Comparison of ENCODE assay signal across 8 mouse cellular contexts in the genomic region with DNA sequence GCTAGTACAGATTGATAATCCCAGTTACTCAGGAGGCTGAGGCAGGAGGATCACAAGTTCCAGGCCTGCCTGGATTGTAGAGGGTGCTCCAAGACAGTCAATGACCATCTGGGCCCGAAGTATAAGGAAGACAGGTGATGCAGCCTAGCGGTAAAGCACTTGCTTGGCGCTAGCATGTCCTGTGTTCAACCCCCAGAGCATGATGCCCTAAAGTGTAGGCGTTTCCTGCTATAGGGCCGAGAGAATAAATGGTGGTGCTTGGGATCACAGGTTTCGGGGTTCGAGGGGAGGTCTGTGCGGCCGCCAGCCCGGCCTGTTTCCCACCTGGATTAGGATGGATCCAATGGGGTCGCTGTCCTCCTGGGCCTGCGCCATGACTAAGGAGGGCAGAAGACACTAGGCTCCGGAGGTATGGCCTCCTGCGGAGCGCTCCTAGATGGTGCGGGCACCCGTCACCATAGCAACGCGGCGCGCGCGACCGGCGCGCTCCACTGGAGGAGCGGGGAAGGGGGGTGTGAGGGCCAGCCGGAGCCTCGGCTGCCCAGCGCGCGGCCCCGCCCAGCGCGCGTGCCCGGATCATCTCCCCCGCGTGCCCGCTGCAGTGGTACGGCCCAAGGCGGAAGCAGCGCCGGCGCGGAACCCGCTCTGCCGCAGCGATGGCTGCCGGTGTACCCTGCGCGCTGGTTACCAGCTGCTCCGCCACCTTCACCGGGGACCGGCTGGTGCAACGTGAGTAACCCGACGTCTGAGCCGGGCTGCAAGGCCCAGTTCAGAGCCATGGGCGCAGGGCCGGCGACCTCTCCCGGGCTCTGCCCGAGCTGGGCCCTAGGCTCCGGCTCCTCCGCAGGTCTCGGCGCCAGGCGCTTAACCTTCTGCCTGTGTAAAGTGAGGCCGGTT. TPM values are rescaled to one million over a fixed set of nuclear protein-coding genes. Genes with fewer than 3 reads are reported as not detected.
A peak's percentile ranks its signal among the peaks of the same experiment; 100 is the strongest.
DNase-seq lines count a peak whose midpoint lies in the region; ATAC-seq and TF ChIP-seq lines count a peak whose summit lies in the region.

A gene (minus strand): TSS at position 451 of the 897 bp plus-strand sequence.
A gene (plus strand): TSS at position 618 of the 897 bp plus-strand sequence.

- H3K4me3 ChIP-seq in C2C12 (ENCODE audit: insufficient read depth, poor library complexity, severe bottlenecking), result peak within 1 kb of the TSS; percentile 71
- H3K4me3 ChIP-seq in embryonic fibroblast, embryonic 13.5 days (ENCODE audit: insufficient read depth, low read length), result peak within 1 kb of the TSS; percentile 92
- H3K4me3 ChIP-seq in heart, embryonic 10.5 days, result peak within 1 kb of the TSS; percentile 95
- peak within 1 kb of the TSS; percentile 96 for H3K4me3 ChIP-seq in kidney, embryonic 14.5 days (ENCODE audit: low read length)
- H3K4me3 ChIP-seq in limb, embryonic 15.5 days, result peak within 1 kb of the TSS; percentile 82
- peak within 1 kb of the TSS; percentile 86 for H3K4me3 ChIP-seq in midbrain, postnatal 0 days (ENCODE audit: low read depth, low read length)

- peak within 1 kb of the TSS; percentile 59 for H3K4me2 ChIP-seq in kidney, embryonic 14.5 days (replicated peaks; ENCODE audit: low read depth, low read length)
- peak within 1 kb of the TSS; percentile 70 for H3K4me2 ChIP-seq in limb, embryonic 15.5 days
- H3K4me2 ChIP-seq in midbrain, postnatal 0 days (ENCODE audit: low read depth, low read length, poor library complexity, severe bottlenecking), result peak within 1 kb of the TSS; percentile 69

- H3K9me3 ChIP-seq in heart, embryonic 10.5 days, result no peaks in the 10 kb centered on the region
- H3K9me3 ChIP-seq in kidney, embryonic 14.5 days (ENCODE audit: control insufficient read depth, low read length), result no peaks in the 10 kb centered on the region
- H3K9me3 ChIP-seq in limb, embryonic 15.5 days, result no peaks in the 10 kb centered on the region
- H3K9me3 ChIP-seq in midbrain, postnatal 0 days (ENCODE audit: low read length), result no peaks in the 10 kb centered on the region

- no peaks in the 10 kb centered on the region for H3K36me3 ChIP-seq in C2C12 (ENCODE audit: control insufficient read depth, insufficient read depth)
- H3K36me3 ChIP-seq in heart, embryonic 10.5 days, result no peaks in the 10 kb centered on the region
- no peaks in the 10 kb centered on the region for H3K36me3 ChIP-seq in kidney, embryonic 14.5 days (ENCODE audit: control insufficient read depth, insufficient read depth, low read length)
- H3K36me3 ChIP-seq in limb, embryonic 15.5 days, result no peaks in the 10 kb centered on the region
- no peaks in the 10 kb centered on the region for H3K36me3 ChIP-seq in midbrain, postnatal 0 days (ENCODE audit: insufficient read depth, low read length)

- H3K79me3 ChIP-seq in C2C12 (ENCODE audit: low read depth), result peaks cover 34% of the 10 kb centered on the region

- peak within 1 kb of the TSS; percentile 75 for H3ac ChIP-seq in C2C12 (ENCODE audit: control insufficient read depth, insufficient read length, low read depth)

- H3K79me2 ChIP-seq in C2C12 (ENCODE audit: control insufficient read depth, insufficient read depth), result peaks cover 48% of the 10 kb centered on the region

- no peaks in the 10 kb centered on the region for H3K27me3 ChIP-seq in C2C12 (ENCODE audit: control insufficient read depth, insufficient read depth, insufficient read length)
- no peaks in the 10 kb centered on the region for H3K27me3 ChIP-seq in heart, embryonic 10.5 days (ENCODE audit: insufficient read depth, poor library complexity, severe bottlenecking)
- H3K27me3 ChIP-seq in kidney, embryonic 14.5 days (ENCODE audit: control insufficient read depth, insufficient read depth, low read length), result no peaks in the 10 kb centered on the region
- no peaks in the 10 kb centered on the region for H3K27me3 ChIP-seq in limb, embryonic 15.5 days
- H3K27me3 ChIP-seq in midbrain, postnatal 0 days (ENCODE audit: insufficient read depth, low read length), result no peaks in the 10 kb centered on the region

- no peak for TF ChIP-seq CTCF in C2C12 (IDR thresholded peaks at IDR 0.05; ENCODE audit: control insufficient read depth, insufficient read depth, insufficient read length)
- no peak for TF ChIP-seq CTCF in embryonic fibroblast, embryonic 13.5 days (IDR thresholded peaks at IDR 0.05; ENCODE audit: borderline replicate concordance, insufficient read depth, low read length)
- peak; percentile 44 for TF ChIP-seq CTCF in midbrain, postnatal 0 days (IDR thresholded peaks at IDR 0.05)

- whole genome bisulfite sequencing in heart, embryonic 10.5 days, result 2% methylated on average over 70 of the region's 70 CpGs
- 2% methylated on average over 63 of the region's 70 CpGs for WGBS in kidney, embryonic 14.5 days
- 2% methylated on average over 65 of the region's 70 CpGs for WGBS in limb, embryonic 15.5 days
- WGBS in midbrain, postnatal 0 days, result 2% methylated on average over 47 of the region's 70 CpGs

- peak; percentile 91 for TF ChIP-seq POLR2A in embryonic fibroblast, embryonic 13.5 days (IDR thresholded peaks at IDR 0.05; ENCODE audit: low read depth, low read length)

- H3K4me1 ChIP-seq in embryonic fibroblast, embryonic 13.5 days (ENCODE audit: control insufficient read depth, insufficient read depth, low read length), result peaks cover 8% of the 10 kb centered on the region; the same call in 1 of the 2 replicates
- peaks cover 31% of the 10 kb centered on the region for H3K4me1 ChIP-seq in heart, embryonic 10.5 days
- peaks cover 15% of the 10 kb centered on the region for H3K4me1 ChIP-seq in kidney, embryonic 14.5 days (ENCODE audit: control insufficient read depth, insufficient read depth, low read length)
- H3K4me1 ChIP-seq in limb, embryonic 15.5 days, result peaks cover 22% of the 10 kb centered on the region
- H3K4me1 ChIP-seq in midbrain, postnatal 0 days (ENCODE audit: insufficient read depth, low read length), result peaks cover 13% of the 10 kb centered on the region

- peak within 1 kb of the TSS; percentile 83 for H3K9ac ChIP-seq in kidney, embryonic 14.5 days (ENCODE audit: low read depth, low read length)
- H3K9ac ChIP-seq in limb, embryonic 15.5 days, result peak within 1 kb of the TSS; percentile 77
- peak within 1 kb of the TSS; percentile 86 for H3K9ac ChIP-seq in midbrain, postnatal 0 days (replicated peaks; ENCODE audit: low read length, poor library complexity, severe bottlenecking)

- peak; percentile 98 for DNase-seq in brain, adult 2 months (ENCODE audit: low read depth, low spot score)
- DNase-seq in heart, embryonic 10.5 days (ENCODE audit: low spot score), result peak; percentile 94
- peak; percentile 97 for DNase-seq in midbrain, postnatal 0 days (ENCODE audit: low spot score)
- DNase-seq in spleen, postnatal 10 days (ENCODE audit: low spot score in 2 of 2), result peak; percentile 98

- peak; percentile 100 for ATAC-seq in kidney, embryonic 14.5 days (ENCODE audit: low FRiP score, low TSS enrichment)
- ATAC-seq in limb, embryonic 15.5 days (ENCODE audit: insufficient number of reproducible peaks, low FRiP score, low TSS enrichment, low read depth), result peak; percentile 94
- ATAC-seq in midbrain, postnatal 0 days (ENCODE audit: low FRiP score), result peak; percentile 98

- no peak within 1 kb of the TSS for H3K27ac ChIP-seq in embryonic fibroblast, embryonic 13.5 days (ENCODE audit: insufficient read depth, low read length)
- H3K27ac ChIP-seq in heart, embryonic 10.5 days, result peak within 1 kb of the TSS; percentile 91
- H3K27ac ChIP-seq in kidney, embryonic 14.5 days (ENCODE audit: low read depth, low read length), result no peak within 1 kb of the TSS
- no peak within 1 kb of the TSS for H3K27ac ChIP-seq in limb, embryonic 15.5 days
- peak within 1 kb of the TSS; percentile 72 for H3K27ac ChIP-seq in midbrain, postnatal 0 days (ENCODE audit: low read depth, low read length)

TF ChIP-seq in C2C12, 6 proteins besides CTCF, POLR2A, EP300 and RAD21:
- peak; percentile 46 for TF ChIP-seq MAX (IDR thresholded peaks at IDR 0.05)
- no peak for TF ChIP-seq MYOD1 (IDR thresholded peaks at IDR 0.05; ENCODE audit: control insufficient read depth, insufficient read length, low read depth)
- TF ChIP-seq CEBPB (IDR thresholded peaks at IDR 0.05; ENCODE audit: low read depth), result no peak
- no peak for TF ChIP-seq FOSL1 (IDR thresholded peaks at IDR 0.05; ENCODE audit: insufficient read depth, low read length, poor library complexity, severe bottlenecking)
- no peak for TF ChIP-seq MYOG (IDR thresholded peaks at IDR 0.05; ENCODE audit: control insufficient read depth, extremely low read depth, insufficient read length)
- TF ChIP-seq USF1 (IDR thresholded peaks at IDR 0.05; ENCODE audit: low read depth), result no peak

RNA-seq across cellular contexts. Expression of the first gene that starts in this region (rescaled TPM):
- not detected for polyA plus RNA-seq in C2C12 (2012; fragmentation: generic; extraction: Trizol)
- polyA plus RNA-seq in embryonic fibroblast, embryonic 13.5 days (2011; ENCODE audit: insufficient read length, low read depth, missing spikeins), result not detected in 2 replicates
- polyA plus RNA-seq in heart, embryonic 10.5 days (2016; fragmentation: Nextera tagmentation; extraction: Ambion mirVana), result 0.11 TPM in 1 of 2 replicates, not detected in the other
- 0.09 TPM in 1 of 2 replicates, not detected in the other for polyA plus RNA-seq in kidney, embryonic 14.5 days (2014; fragmentation: Nextera tagmentation; extraction: Ambion mirVana)
- polyA plus RNA-seq in limb, embryonic 15.5 days (2015; fragmentation: Nextera tagmentation; extraction: Ambion mirVana), result 0.06 and 0.13 TPM in 2 replicates
- 0.14 TPM in 1 of 2 replicates, not detected in the other for total RNA-seq in midbrain, postnatal 0 days (2014; rRNA removed)
- polyA plus RNA-seq in midbrain, postnatal 0 days (2015; fragmentation: Nextera tagmentation; extraction: Ambion mirVana), result 0.12 and 0.20 TPM in 2 replicates

RNA-seq across cellular contexts. Expression of the second gene that starts in this region (rescaled TPM):
- 9.1 TPM for polyA plus RNA-seq in C2C12 (2012; fragmentation: generic; extraction: Trizol)
- 16.2 and 18.2 TPM in 2 replicates for polyA plus RNA-seq in embryonic fibroblast, embryonic 13.5 days (2011; ENCODE audit: insufficient read length, low read depth, missing spikeins)
- 27.8 and 28.0 TPM in 2 replicates for polyA plus RNA-seq in heart, embryonic 10.5 days (2016; fragmentation: Nextera tagmentation; extraction: Ambion mirVana)
- polyA plus RNA-seq in kidney, embryonic 14.5 days (2014; fragmentation: Nextera tagmentation; extraction: Ambion mirVana), result 18.9 and 31.1 TPM in 2 replicates
- 25.7 and 30.5 TPM in 2 replicates for polyA plus RNA-seq in limb, embryonic 15.5 days (2015; fragmentation: Nextera tagmentation; extraction: Ambion mirVana)
- total RNA-seq in midbrain, postnatal 0 days (2014; rRNA removed), result 39.1 and 45.5 TPM in 2 replicates
- 58.9 and 59.7 TPM in 2 replicates for polyA plus RNA-seq in midbrain, postnatal 0 days (2015; fragmentation: Nextera tagmentation; extraction: Ambion mirVana)

Comparison
In these comparisons a context has a peak if more than half of its experiments do, and no peak if none do; other contexts are left out.
1. H3K27ac ChIP-seq: peak in heart, embryonic 10.5 days (single experiment) and midbrain, postnatal 0 days (single experiment); none in embryonic fibroblast, embryonic 13.5 days (single experiment), kidney, embryonic 14.5 days (single experiment) and limb, embryonic 15.5 days (single experiment).
2. Peak in every context shown above with its lines, with median percentiles within 50 percentile points of each other: H3K4me3 ChIP-seq, DNase-seq, ATAC-seq, H3K4me2 ChIP-seq and H3K9ac ChIP-seq.